Mouse (Mus musculus) hindbrain, embryonic 11.5 days (tissue): ENCODE data around the gene Dcakd. TPM values are rescaled to one million over a fixed set of nuclear protein-coding genes. Genes with fewer than 3 reads are reported as not detected.
A peak's percentile ranks its signal among the peaks of the same experiment; 100 is the strongest.

Source experiments
- ATAC-seq: fragments of 200-750 bp; cut with Nextera tagmentation; 2 replicates; pipeline ENCODE4 v1.8.0; 2017; ENCODE audit warnings: mild to moderate bottlenecking, moderate TSS enrichment, moderate library complexity; ENCODE audit not compliant: low FRiP score
- DNase-seq: peaks from one replicate; pipeline ENCODE4 v3.0.0-alpha.2; 2015; ENCODE audit warnings: low spot score
- H3K27ac ChIP-seq: fragments of 300-500 bp; sonication (generic); 2 replicates; pipeline ENCODE4 v1.5.1; 2014; ENCODE audit warnings: mild to moderate bottlenecking, low read depth, low read length
- H3K27me3 ChIP-seq: fragments of 300-500 bp; sonication (generic); 2 replicates; pipeline ENCODE4 v1.6.1; 2014; ENCODE audit warnings: mild to moderate bottlenecking, low read length, moderate library complexity, mixed read lengths; ENCODE audit not compliant: control insufficient read depth, insufficient read depth
- H3K36me3 ChIP-seq: fragments of 300-500 bp; sonication (generic); 2 replicates; pipeline ENCODE4 v1.6.1; 2014; ENCODE audit warnings: mild to moderate bottlenecking, low read length, moderate library complexity, mixed read lengths; ENCODE audit not compliant: control insufficient read depth, insufficient read depth
- H3K4me1 ChIP-seq: fragments of 300-500 bp; sonication (generic); replicated peaks from 2 replicates; pipeline ENCODE4 v1.6.1; 2014; ENCODE audit warnings: low read length, mixed read lengths; ENCODE audit not compliant: control insufficient read depth, insufficient read depth
- H3K4me2 ChIP-seq: fragments of 300-500 bp; sonication (generic); replicated peaks from 2 replicates; pipeline ENCODE4 v1.6.1; 2014; ENCODE audit warnings: mild to moderate bottlenecking, low read depth, low read length
- H3K4me3 ChIP-seq: fragments of 300-500 bp; sonication (generic); 2 replicates; pipeline ENCODE4 v1.5.1; 2014; ENCODE audit warnings: low read depth, low read length
- H3K9ac ChIP-seq: fragments of 300-500 bp; sonication (generic); 2 replicates; pipeline ENCODE4 v1.6.1; 2014; ENCODE audit warnings: low read depth, low read length
- H3K9me3 ChIP-seq: fragments of 300-500 bp; sonication (generic); 2 replicates; pipeline ENCODE4 v1.6.1; 2016; ENCODE audit warnings: low read length; ENCODE audit not compliant: control insufficient read depth
- WGBS: fragments of 180-500 bp; shearing (Covaris S2); extraction: QIAGEN DNeasy Blood & Tissue Kit; methylation state at CpG from one replicate; pipeline ENCODE4 v1.1.7; 2014; 5-methylcytosine and 5-hydroxymethylcytosine counted together
- polyA plus RNA-seq: library from polyadenylated mRNA; unstranded; fragments of >200 nt; fragmentation: Nextera tagmentation; extraction: Ambion mirVana; gene quantifications from 2 replicates; pipeline ENCODE4 v1.2.1, GENCODE M21; 2014

Dcakd gene
- polyA plus RNA-seq, 1 experiment from 2014 or later, result 229 TPM

DNA sequence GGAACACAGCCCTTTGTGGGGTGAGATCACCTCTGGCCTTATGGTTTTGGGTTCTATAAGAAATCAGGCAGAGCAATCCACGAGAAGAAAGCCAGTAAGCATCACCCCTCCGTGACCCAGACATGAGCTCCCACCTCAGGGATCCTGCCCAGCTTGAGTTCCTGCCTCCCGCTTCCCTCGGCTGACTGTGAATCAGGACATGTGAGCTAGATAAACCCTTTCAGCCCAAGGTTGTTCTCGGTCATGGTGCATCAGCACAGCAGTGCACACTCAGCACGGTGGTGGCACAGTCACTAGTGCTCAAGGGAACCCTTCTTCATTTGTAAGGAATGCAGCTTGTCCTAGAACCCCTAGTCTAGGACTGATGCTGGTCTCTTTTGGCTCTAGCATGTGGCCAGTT is 9.3 kb downstream of the Dcakd start:
- Histone ChIP-seq H3K4me2 (no peak overlapping the region), H3K27ac (no peak overlapping the region), H3K9ac (no peak overlapping the region), H3K9me3 (no peaks in the 10 kb centered on the region), H3K4me3 (no peak overlapping the region), H3K36me3 (0 out of 2 replicates have a peak, but pooled peaks cover 2% of the 10 kb centered on the region), H3K4me1 (peaks cover 6% of the 10 kb centered on the region; the same call in 1 of the 2 replicates), H3K27me3 (no peaks in the 10 kb centered on the region)
- WGBS, result 78% methylated on average over 6 of the region's 6 CpGs
- DNase-seq (no peak), ATAC-seq (no peak)

DNA sequence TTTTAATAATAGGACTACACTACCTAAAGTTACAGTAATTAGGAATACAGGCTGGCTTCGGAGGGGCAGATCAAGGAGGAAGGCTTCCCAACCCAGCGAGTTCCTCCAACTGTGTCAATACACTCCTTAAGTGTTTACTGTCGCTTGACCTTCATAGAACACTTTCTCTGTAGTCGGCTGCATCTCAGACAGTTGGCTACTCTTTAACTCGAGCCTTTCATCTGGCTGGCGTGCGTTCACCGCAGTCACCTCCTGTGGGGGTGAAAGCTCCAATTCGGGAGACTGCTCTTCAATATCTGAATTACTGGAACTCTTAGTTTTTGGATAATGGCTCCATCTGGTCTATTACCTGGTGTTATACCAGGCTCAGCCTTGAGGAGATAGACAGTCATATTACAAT is 10.5 kb downstream of the Dcakd start:
- H3K9me3 ChIP-seq, result no peaks in the 10 kb centered on the region
- H3K27ac ChIP-seq, result no peak overlapping the region
- peaks cover 6% of the 10 kb centered on the region; the same call in 1 of the 2 replicates for H3K4me1 ChIP-seq
- 59% methylated on average over 9 of the region's 9 CpGs for WGBS
- DNase-seq (no peak), ATAC-seq (no peak)
- H3K9ac ChIP-seq, result no peak overlapping the region
- no peaks in the 10 kb centered on the region for H3K27me3 ChIP-seq
- no peak overlapping the region for H3K4me3 ChIP-seq
- H3K4me2 ChIP-seq, result no peak overlapping the region
- H3K36me3 ChIP-seq, result 0 out of 2 replicates have a peak, but pooled peaks cover 2% of the 10 kb centered on the region

DNA sequence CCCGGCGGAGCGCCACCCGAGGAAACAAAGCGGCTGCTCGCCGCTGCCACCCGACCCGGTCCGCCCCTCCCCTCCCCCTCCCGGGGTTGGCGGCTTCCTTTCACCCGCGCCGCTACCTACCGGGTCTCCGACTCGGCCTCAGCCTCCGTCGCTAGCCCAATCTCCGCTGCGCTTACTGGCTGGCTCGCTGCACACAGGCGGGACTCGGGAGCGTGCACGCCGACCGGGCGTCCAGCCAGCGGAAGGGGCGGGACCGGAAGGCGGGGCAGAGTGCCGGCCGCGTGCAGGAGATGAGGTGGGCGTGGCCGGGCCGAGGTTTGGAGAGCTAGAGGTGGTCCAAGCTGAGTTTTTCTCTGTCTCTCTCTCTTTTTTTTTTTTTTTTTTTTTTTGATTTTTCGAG is 11.2 kb downstream of the Dcakd start:
- H3K9me3 ChIP-seq, result no peaks in the 10 kb centered on the region
- H3K4me2 ChIP-seq, result peak overlapping the region; percentile 51
- H3K36me3 ChIP-seq, result 0 out of 2 replicates have a peak, but pooled peaks cover 2% of the 10 kb centered on the region
- H3K4me3 ChIP-seq, result peak overlapping the region; percentile 64
- peak; percentile 97 for DNase-seq
- H3K27me3 ChIP-seq, result no peaks in the 10 kb centered on the region
- H3K4me1 ChIP-seq, result peaks cover 6% of the 10 kb centered on the region; the same call in 1 of the 2 replicates
- peak; percentile 96 for ATAC-seq
- peak overlapping the region; percentile 86 for H3K27ac ChIP-seq
- peak overlapping the region; percentile 76 for H3K9ac ChIP-seq
- under 1% methylated on average over 41 of the region's 41 CpGs for WGBS

DNA sequence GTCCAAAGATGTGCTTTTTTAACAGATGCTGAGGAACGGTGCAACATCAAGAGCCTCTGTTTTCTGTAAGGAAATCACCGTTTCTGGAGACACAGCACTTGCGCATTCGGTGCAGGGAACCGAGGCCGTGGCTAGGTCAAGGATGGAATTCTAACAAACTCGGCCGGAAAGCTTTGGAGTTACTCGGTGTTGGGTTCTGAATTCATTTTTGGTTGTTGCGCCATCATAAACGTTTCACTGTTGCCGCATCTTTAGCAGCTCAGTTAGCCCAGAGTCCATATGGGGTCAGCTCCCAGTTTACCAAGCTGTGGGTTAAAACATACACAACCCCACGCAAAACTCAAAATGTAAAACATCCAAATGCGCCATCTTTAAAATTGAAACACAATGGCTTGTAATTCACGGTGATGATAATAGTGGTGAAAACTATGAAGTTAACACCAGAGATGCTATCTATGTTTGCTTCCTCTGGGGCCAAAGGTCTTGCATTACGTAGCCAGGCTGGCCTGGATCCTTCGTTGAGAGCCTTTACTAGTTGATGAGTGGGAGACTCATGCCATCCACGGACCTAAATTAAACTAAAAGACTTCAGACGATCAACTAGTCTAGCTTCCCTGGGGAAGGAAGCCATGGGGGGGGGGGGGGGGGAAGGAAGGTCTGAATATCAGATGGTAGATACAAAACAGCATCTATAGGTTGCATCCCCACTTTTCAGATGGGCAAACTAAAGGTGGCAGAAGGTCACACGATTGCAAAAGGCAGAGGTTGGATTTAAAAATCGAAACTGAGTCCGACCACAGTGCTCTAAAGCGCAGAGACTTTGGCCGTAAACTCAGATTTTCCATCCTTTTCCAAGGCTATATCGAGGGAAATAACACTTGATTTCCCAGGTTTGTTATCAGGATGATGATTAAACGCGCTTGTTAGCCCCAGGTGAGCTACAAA is 12.0 kb downstream of the Dcakd start:
- Histone ChIP-seq H3K36me3 (0 out of 2 replicates have a peak, but pooled peaks cover 2% of the 10 kb centered on the region), H3K9ac (peak overlapping the region; percentile 76), H3K27ac (peak overlapping the region; percentile 86), H3K27me3 (no peaks in the 10 kb centered on the region), H3K4me2 (peak overlapping the region; percentile 51), H3K4me3 (peak overlapping the region; percentile 64), H3K4me1 (peaks cover 6% of the 10 kb centered on the region; the same call in 1 of the 2 replicates), H3K9me3 (no peaks in the 10 kb centered on the region)
- WGBS, result 47% methylated on average over 27 of the region's 27 CpGs
- ATAC-seq, result no peak
- no peak for DNase-seq

DNA sequence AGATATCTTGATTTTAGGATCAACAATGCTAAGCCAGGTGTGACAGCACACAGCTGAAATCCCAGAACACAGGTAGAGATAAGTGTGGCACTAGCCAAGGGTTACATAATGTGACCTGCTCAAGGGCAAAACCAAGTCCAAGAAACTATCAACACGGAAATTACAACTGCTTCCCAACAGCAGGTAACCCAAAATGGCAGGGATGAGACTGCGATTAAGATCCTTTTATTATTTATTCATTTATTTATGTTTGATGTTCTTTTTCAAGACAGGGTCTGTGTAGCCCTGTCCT is 17.0 kb downstream of the Dcakd start:
- peaks cover 6% of the 10 kb centered on the region; the same call in 1 of the 2 replicates for H3K4me1 ChIP-seq
- DNase-seq (no peak), ATAC-seq (no peak)
- H3K27ac ChIP-seq, result no peak overlapping the region
- H3K4me3 ChIP-seq, result no peak overlapping the region
- no peaks in the 10 kb centered on the region for H3K9me3 ChIP-seq
- 0 out of 2 replicates have a peak, but pooled peaks cover 4% of the 10 kb centered on the region for H3K36me3 ChIP-seq
- WGBS, result 92% methylated on average over 2 of the region's 2 CpGs
- no peaks in the 10 kb centered on the region for H3K27me3 ChIP-seq
- H3K9ac ChIP-seq, result no peak overlapping the region
- H3K4me2 ChIP-seq, result no peak overlapping the region

DNA sequence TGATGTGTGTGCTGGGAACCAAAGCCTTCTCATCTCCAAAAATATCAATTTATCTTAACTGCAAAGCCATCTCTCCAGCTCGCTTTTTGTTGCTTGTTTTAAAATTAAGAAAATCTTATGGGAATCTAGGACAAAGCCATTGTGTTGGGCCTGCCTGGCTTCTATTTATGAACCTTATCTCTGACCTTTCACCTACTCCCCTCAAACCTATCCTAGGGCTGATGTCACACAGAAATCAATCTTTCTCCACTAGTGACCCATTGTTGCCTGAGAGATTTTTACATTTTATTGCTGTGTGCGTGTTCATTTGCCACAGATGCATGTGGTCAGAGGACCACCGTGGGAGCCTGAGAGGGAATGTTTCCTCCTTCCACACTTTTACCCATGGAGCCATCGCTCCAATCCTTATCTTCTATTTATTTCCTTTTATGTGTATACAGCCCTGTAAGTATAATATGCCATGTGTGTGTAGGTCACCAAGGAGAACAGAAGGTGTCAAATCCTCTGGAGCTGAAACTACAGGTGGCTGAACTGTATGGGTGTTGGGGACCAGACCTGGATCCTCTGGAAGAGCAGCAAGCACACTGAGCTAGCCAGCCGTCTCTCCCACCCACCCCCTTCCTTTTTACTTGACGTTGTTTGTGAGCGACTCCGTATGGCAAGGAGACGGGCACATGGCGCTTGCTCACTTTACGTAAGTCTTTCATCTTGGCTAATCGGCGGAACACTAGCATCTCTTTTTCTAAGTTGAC is 17.5 kb downstream of the Dcakd start:
- Histone ChIP-seq H3K36me3 (0 out of 2 replicates have a peak, but pooled peaks cover 4% of the 10 kb centered on the region), H3K27me3 (no peaks in the 10 kb centered on the region), H3K4me1 (peaks cover 2% of the 10 kb centered on the region; the same call in 1 of the 2 replicates), H3K27ac (no peak overlapping the region), H3K4me3 (no peak overlapping the region), H3K9me3 (no peaks in the 10 kb centered on the region), H3K9ac (no peak overlapping the region), H3K4me2 (no peak overlapping the region)
- WGBS, result 91% methylated on average over 13 of the region's 13 CpGs
- DNase-seq (no peak), ATAC-seq (no peak)

DNA sequence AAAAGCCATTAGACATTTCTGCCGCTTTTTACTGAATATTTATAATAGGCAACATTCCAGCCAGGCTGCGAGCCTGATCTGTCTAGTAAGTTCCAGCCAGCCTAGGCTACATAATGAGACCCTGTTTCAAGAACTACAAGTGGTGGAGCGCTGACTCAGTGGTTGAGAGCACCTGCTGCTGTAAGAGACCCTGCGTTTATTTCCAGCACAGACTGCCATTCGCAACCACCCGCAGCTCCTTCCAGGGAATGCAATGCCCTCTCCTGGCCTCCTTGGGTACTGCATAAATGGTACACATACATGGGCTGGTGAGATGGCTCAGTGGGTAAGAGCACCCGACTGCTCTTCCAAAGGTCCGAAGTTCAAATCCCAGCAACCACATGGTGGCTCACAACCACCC is 18.9 kb downstream of the Dcakd start:
- 92% methylated on average over 8 of the region's 8 CpGs for WGBS
- H3K4me1 ChIP-seq, result no peaks in the 10 kb centered on the region
- H3K27ac ChIP-seq, result no peak overlapping the region
- H3K4me2 ChIP-seq, result no peak overlapping the region
- peak; percentile 48 for DNase-seq
- H3K36me3 ChIP-seq, result 0 out of 2 replicates have a peak, but pooled peaks cover 2% of the 10 kb centered on the region
- H3K9ac ChIP-seq, result no peak overlapping the region
- no peaks in the 10 kb centered on the region for H3K27me3 ChIP-seq
- H3K9me3 ChIP-seq, result no peaks in the 10 kb centered on the region
- no peak overlapping the region for H3K4me3 ChIP-seq
- no peak for ATAC-seq

DNA sequence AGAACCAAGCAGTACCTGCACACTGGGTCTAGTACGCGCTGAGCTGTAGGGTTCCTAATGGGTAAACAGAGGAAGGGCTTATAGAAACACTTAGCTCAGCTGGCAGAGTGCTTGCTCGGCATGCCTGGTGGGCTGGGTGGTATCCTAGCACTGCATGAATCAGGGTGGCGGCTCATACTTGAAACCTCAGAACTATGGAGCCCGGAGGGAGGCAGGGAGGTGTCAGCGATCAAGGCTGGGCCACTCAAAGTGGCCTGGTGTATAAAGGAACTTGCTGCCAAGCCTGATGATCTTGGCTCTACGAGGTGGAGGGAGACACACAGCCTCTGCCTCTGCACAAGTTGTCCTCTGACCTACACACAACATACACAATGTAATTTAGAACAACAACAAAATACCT is 19.6 kb downstream of the Dcakd start:
- H3K36me3 ChIP-seq, result 0 out of 2 replicates have a peak, but pooled peaks cover 2% of the 10 kb centered on the region
- no peaks in the 10 kb centered on the region for H3K4me1 ChIP-seq
- no peak for DNase-seq
- ATAC-seq, result no peak
- H3K27ac ChIP-seq, result no peak overlapping the region
- H3K9me3 ChIP-seq, result no peaks in the 10 kb centered on the region
- no peak overlapping the region for H3K4me3 ChIP-seq
- 92% methylated on average over 7 of the region's 7 CpGs for WGBS
- H3K9ac ChIP-seq, result no peak overlapping the region
- no peaks in the 10 kb centered on the region for H3K27me3 ChIP-seq
- no peak overlapping the region for H3K4me2 ChIP-seq
